Mouse (Mus musculus) bone marrow, adult 2 months (tissue): ENCODE results near the gene Cmtm7. TPM values are rescaled to one million over a fixed set of nuclear protein-coding genes. Genes with fewer than 3 reads are reported as not detected.

ENCODE experiments used
- H3K27ac ChIP-seq: fragments of 200-500 bp; 2 replicates; pipeline ENCODE4 v1.5.1; 2012; ENCODE audit warnings: low read depth, mild to moderate bottlenecking, control low read depth, inconsistent platforms, low read length; ENCODE audit not compliant: control insufficient read depth, poor library complexity, insufficient read depth
- H3K4me1 ChIP-seq: fragments of 200-500 bp; 2 replicates; pipeline ENCODE4 v1.6.1; 2011; ENCODE audit warnings: low read length; ENCODE audit not compliant: control insufficient read depth, insufficient read depth
- H3K4me3 ChIP-seq: fragments of 200-500 bp; replicated peaks from 2 replicates; pipeline ENCODE3; 2011; ENCODE audit warnings: mild to moderate bottlenecking, low read depth, low read length, control low read depth; ENCODE audit not compliant: control insufficient read depth
- CTCF ChIP-seq: fragments of 200-500 bp; IDR thresholded peaks from 2 replicates; pipeline ENCODE4 v1.5.1; 2011; ENCODE audit warnings: low read length, control low read depth; ENCODE audit not compliant: control insufficient read depth, insufficient read depth
- POLR2A ChIP-seq: fragments of 200-500 bp; IDR thresholded peaks from 2 replicates; pipeline ENCODE4 v1.6.1; 2011; ENCODE audit warnings: low read depth, mild to moderate bottlenecking, control low read depth, low read length, borderline replicate concordance; ENCODE audit not compliant: control insufficient read depth
- WGBS: fragments of 180-500 bp; shearing (Covaris S2); methylation state at CpG from one replicate; pipeline ENCODE4 v1.1.7; 2018; 5-methylcytosine and 5-hydroxymethylcytosine counted together
- polyA plus RNA-seq: library from polyadenylated mRNA; stranded (reverse); fragments of >200 nt; gene quantifications from 2 replicates; pipeline ENCODE4 v1.2.4, GENCODE M21; 2011; ENCODE audit warnings: low replicate concordance; ENCODE audit not compliant: missing spikeins, insufficient read depth, insufficient read length

Cmtm7 gene
- polyA plus RNA-seq, 1 experiment, result 300 TPM

DNA sequence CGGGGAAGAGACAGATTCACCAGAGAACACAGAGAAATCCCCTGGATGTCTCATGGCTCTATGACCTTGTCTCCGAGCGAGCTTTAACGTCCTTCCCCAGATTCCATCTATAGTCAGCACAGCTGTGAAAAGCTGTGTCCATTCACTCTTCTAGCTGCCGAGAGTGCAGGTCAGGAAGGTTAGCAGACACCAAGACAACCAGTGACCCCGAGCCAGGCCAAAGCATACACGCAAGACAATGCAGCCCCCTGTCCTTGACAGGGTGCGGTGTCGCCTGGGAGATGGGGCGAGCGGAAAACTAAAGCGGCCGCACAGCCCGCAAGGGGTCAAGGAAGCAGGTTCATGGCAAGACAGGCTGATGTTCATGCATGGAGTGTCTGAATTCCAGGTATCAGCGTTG, 19.6 kb upstream of the Cmtm7 start:
- no peak for TF ChIP-seq POLR2A
- TF ChIP-seq CTCF, result no peak
- 94% methylated on average over 15 of the region's 15 CpGs for WGBS
- H3K27ac ChIP-seq, result no peak overlapping the region
- no peaks in the 10 kb centered on the region for H3K4me1 ChIP-seq
- no peak overlapping the region for H3K4me3 ChIP-seq

DNA sequence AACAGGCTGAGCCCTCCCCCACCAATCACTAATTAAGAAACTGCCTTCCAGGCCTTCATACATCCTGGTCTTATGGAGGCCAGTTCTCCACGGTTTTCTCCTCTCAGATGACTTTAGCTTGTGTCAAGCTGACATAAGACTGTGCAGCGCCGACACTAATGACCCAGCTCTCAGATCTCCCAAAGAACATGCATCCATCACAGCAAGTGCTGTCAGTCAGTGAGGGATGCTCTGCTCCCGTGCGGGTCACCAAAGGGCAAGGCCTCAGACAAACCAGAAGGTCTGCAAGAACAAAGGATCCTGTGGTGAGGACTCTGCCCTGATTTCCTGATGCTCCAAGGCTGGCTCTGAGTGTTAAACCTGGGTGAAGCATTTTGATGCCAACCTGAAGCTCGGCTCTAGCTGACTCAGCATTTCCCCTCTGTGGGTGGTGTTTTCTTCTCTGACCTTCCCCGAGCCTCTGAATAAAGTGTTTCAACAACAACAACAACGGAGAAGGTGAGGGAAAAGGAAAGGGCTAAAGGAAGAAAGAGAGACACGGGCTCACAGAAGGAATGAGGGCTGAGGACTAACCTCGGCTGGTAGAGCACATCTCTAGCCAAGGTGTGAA, 17.9 kb upstream of the Cmtm7 start:
- Histone ChIP-seq H3K27ac (no peak overlapping the region), H3K4me1 (peaks cover 3% of the 10 kb centered on the region; the same call in 1 of the 2 replicates), H3K4me3 (no peak overlapping the region)
- TF ChIP-seq POLR2A, result no peak
- WGBS, result 57% methylated on average over 10 of the region's 10 CpGs

DNA sequence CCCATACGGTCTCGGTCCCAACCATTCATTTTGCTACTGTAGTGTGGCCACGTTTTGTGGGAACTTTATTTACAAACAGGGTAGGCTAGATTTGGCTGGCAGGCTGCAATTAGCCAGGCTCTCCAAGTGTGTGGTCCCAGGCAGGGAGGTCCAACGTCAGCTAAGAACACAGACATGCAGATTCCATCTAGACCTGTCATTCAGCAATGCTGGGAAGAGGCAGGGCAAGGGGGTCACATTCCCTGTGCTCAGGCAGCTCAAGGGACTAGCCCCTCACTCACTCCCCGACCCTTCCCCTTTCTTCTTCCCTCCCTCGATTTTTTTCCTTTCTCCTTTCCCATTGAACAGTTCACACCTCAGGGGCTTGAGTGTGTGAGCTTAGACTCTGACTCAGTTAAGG, 17.2 kb upstream of the Cmtm7 start:
- Histone ChIP-seq H3K4me3 (no peak overlapping the region), H3K4me1 (peaks cover 5% of the 10 kb centered on the region; the same call in 1 of the 2 replicates), H3K27ac (no peak overlapping the region)
- WGBS, result 75% methylated on average over 6 of the region's 6 CpGs
- TF ChIP-seq CTCF (no peak), POLR2A (no peak)

DNA sequence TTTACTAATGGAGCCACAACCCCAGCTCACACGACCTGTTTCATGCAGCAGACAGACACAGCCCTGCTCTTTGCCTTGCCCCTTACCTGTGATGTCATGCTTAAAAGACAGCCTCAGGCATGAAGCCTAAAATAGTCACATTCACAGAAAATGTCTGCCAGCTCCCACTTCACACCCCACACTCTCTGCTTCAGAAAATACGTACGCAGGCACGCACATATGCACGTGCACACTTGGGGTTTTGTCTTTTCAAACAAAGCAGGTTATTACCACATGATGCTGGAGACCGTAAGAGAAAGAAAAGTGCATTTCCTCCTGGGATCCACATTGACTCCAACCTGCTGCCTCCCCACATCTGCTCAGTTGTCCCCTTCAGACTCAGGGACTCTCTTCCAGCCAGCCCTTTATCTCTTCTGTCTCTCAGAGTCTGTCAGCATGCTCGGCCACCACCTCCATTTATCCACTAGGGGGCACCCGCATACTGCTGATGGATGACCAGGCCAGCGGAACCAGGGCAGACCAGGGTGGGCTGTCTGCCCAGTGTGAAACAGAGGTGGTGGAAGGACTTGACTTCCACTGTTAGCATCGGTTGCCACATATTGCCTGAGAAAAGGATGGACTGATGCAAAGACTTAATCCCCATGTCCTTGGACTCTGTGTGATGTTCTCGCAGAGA, 15.8 kb upstream of the Cmtm7 start:
- 51% methylated on average over 11 of the region's 11 CpGs for WGBS
- TF ChIP-seq POLR2A (no peak), CTCF (peak; percentile 93)

DNA sequence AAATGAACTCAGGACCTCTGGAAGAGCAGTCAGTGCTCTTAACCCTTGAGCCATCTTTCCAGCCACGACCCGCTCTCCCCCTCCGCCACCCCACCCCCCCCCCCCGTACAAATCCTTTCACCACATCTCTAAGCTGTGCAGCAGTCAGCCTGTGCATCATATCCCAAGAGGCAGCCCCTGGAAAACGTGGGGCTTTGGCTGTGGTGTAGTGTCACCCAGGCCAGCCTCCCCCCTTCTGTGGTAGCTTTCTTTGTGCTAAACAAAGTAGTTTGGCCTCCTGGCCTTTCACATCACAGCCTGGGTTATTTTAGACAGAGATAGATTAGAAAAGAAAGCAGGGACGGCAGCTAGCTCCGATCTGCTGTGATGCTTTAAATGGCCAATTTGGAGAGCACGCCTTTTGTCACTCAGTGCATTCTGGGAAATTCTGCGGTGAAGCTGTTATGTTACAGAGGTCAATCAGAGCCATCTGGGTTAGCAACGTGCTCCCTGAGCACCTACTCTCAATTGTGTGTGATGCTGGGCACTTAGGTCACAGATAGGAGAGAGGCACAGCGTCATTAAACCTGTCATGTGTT, 14.9 kb upstream of the Cmtm7 start:
- WGBS, result 63% methylated on average over 11 of the region's 11 CpGs
- Histone ChIP-seq H3K4me1 (peaks cover 5% of the 10 kb centered on the region; the same call in 1 of the 2 replicates), H3K4me3 (no peak overlapping the region), H3K27ac (no peak overlapping the region)
- TF ChIP-seq POLR2A (no peak), CTCF (no peak)

More for the DNA sequence above, 15.8 kb upstream of the Cmtm7 start:
- H3K4me1 ChIP-seq, result peaks cover 5% of the 10 kb centered on the region; the same call in 1 of the 2 replicates
- H3K27ac ChIP-seq, result no peak overlapping the region
- H3K4me3 ChIP-seq, result no peak overlapping the region

DNA sequence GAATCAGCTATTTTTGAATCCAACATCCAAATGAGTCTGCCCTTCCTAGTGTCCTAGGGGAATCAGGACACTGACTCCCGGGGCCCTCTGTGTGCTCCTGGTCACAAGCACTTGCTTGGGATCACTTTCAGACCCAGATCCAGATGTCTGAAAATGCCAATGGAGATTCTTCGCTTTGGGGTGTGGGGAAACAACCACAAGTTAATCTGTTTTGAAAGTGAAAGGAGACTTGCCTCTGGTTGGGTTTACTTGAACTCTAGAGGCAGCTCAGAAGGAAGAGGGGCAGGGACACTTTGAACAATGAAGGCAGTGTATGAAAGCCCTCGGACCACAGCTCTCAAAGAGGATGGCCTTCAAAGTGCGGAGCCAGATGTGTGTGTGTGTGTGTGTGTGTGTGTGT, 12.8 kb upstream of the Cmtm7 start:
- 23% methylated on average over 4 of the region's 4 CpGs for WGBS
- Histone ChIP-seq H3K4me3 (no peak overlapping the region), H3K27ac (peak overlapping the region; percentile 40; the same call in 1 of the 2 replicates), H3K4me1 (peaks cover 6% of the 10 kb centered on the region)
- TF ChIP-seq POLR2A (no peak), CTCF (no peak)

DNA sequence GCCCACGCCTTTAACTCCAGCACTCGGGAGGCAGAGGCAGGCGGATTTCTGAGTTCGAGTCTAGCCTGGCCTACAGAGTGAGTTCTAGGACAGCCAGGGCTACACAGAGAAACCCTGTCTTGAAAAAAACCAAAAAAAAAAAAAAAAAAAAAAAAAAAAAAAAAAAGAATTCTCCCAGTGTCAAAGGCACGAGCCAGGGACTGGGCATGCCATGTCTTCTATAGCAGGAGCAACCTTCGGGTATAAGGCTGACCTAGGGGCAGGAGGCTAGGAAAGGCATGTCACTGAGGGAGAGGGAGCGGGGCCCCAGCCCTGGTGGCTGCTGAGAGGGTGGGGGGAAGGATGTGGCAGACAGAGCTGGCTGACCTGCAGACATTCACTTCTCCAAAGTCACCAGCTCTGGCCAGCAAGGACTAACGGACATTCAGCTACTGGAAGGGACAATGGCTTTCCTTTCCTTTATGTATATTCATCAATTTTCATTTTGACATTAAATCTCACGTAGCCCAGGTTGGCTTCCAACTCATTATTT, 12.2 kb upstream of the Cmtm7 start:
- WGBS, result 40% methylated on average over 9 of the region's 9 CpGs
- H3K27ac ChIP-seq, result no peak overlapping the region
- no peak for TF ChIP-seq CTCF
- TF ChIP-seq POLR2A, result no peak
- peaks cover 6% of the 10 kb centered on the region for H3K4me1 ChIP-seq
- no peak overlapping the region for H3K4me3 ChIP-seq

DNA sequence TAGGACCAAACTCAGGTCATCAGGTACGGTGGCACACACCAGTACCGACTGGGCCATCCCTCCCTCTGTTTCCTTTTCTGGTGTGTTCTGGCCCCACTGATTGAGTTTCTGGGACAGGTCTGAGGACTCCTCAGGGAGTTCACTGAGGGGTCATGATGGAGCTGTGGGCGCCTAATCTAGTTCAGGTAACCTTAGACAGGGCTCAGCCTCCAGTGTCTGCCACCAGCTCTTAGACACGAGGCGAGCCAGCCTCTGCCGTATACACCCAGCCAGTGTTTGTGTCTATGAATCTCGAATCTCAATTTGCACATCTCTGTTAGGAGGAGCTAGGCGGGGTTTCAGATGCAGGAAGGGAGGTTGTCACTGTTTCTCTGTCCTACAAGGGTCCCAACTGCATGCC, 8.3 kb upstream of the Cmtm7 start:
- 48% methylated on average over 8 of the region's 8 CpGs for WGBS
- TF ChIP-seq POLR2A (no peak), CTCF (no peak)
- H3K4me1 ChIP-seq, result peaks cover 8% of the 10 kb centered on the region
- H3K4me3 ChIP-seq, result no peak overlapping the region
- no peak overlapping the region for H3K27ac ChIP-seq
